Mouse (Mus musculus) brain, embryonic 14.5 days (tissue): ENCODE measurements around the gene Hip1.

Experiments used
- CTCF ChIP-seq: fragments of 200-500 bp; IDR thresholded peaks from 2 replicates; pipeline ENCODE4 v1.5.1; 2012; ENCODE audit warnings: inconsistent platforms, mild to moderate bottlenecking, moderate library complexity, borderline replicate concordance; ENCODE audit not compliant: insufficient read depth, insufficient read length; ENCODE audit errors: extremely low read depth
- POLR2A ChIP-seq: fragments of 200-500 bp; IDR thresholded peaks from 2 replicates; pipeline ENCODE4 v1.6.1; 2012; ENCODE audit warnings: mild to moderate bottlenecking, inconsistent platforms, borderline replicate concordance; ENCODE audit not compliant: poor library complexity, insufficient read depth, insufficient read length, severe bottlenecking; ENCODE audit errors: extremely low read depth

- TF ChIP-seq CTCF (no peak), POLR2A (no peak)
These were observed 113.8 kb downstream of the Hip1 start for GRCm38 (mm10) chr5:135431111-135431510.
